8 mouse cellular contexts compared by ENCODE assay signal in the genomic region with DNA sequence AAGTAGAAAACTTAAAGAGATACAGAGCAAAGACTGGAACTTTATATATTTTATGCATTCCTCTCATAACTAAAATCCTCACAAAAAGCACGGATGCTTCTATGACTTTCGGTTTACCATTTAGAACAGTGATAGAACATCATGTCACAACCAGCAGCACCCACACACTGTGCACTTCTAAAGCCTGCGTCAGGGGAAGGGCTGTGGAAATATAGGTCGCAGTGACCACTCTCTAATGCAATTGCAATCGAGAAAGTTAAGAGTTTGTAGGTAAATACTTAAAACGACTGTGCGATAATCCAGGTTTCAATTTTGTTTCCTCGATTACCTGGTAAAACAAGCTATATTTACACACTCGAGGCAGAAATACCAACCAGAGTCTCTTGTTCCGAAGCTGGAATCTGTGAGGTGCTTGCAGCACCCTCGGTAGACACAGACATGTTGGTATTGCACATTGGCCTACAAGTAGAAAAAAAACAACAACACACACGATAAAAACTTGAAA. TPM values are rescaled to one million over a fixed set of nuclear protein-coding genes. Genes with fewer than 3 reads are reported as not detected.
DNase-seq lines count a peak whose midpoint lies in the region; ATAC-seq and TF ChIP-seq lines count a peak whose summit lies in the region.

No protein-coding gene starts in this region.

- TF ChIP-seq CTCF in lung, embryonic 14.5 days (IDR thresholded peaks at IDR 0.05; ENCODE audit: low read depth), result no peak

- H3K36me3 ChIP-seq in lung, embryonic 14.5 days (ENCODE audit: insufficient read depth), result peaks cover 39% of the 10 kb centered on the region
- peaks cover 25% of the 10 kb centered on the region for H3K36me3 ChIP-seq in embryonic facial prominence, embryonic 15.5 days
- H3K36me3 ChIP-seq in limb, embryonic 10.5 days, result peaks cover 50% of the 10 kb centered on the region
- peaks cover 19% of the 10 kb centered on the region for H3K36me3 ChIP-seq in neural tube, embryonic 15.5 days

- H3K27ac ChIP-seq in lung, embryonic 14.5 days (ENCODE audit: low read depth), result peak overlapping the region; percentile 96; the same call in 1 of the 2 replicates
- H3K27ac ChIP-seq in embryonic facial prominence, embryonic 15.5 days (replicated peaks), result peak overlapping the region; percentile 97
- H3K27ac ChIP-seq in limb, embryonic 10.5 days, result peak overlapping the region; percentile 100; the same call in 1 of the 2 replicates
- peak overlapping the region; percentile 93; the same call in 1 of the 2 replicates for H3K27ac ChIP-seq in neural tube, embryonic 15.5 days (replicated peaks)

- H3K9ac ChIP-seq in lung, embryonic 14.5 days, result peak overlapping the region; percentile 99
- peak overlapping the region; percentile 99 for H3K9ac ChIP-seq in embryonic facial prominence, embryonic 15.5 days
- H3K9ac ChIP-seq in neural tube, embryonic 15.5 days (replicated peaks), result peak overlapping the region; percentile 82

- peak overlapping the region; percentile 80 for H3K4me3 ChIP-seq in lung, embryonic 14.5 days (ENCODE audit: low read depth, low read length)
- peak overlapping the region; percentile 99 for H3K4me3 ChIP-seq in embryonic facial prominence, embryonic 15.5 days (replicated peaks)
- peak overlapping the region; percentile 89 for H3K4me3 ChIP-seq in limb, embryonic 10.5 days
- peak overlapping the region; percentile 53 for H3K4me3 ChIP-seq in neural tube, embryonic 15.5 days (replicated peaks)

- H3K4me2 ChIP-seq in lung, embryonic 14.5 days, result peak overlapping the region; percentile 83
- H3K4me2 ChIP-seq in embryonic facial prominence, embryonic 15.5 days (replicated peaks), result peak overlapping the region; percentile 59
- H3K4me2 ChIP-seq in neural tube, embryonic 15.5 days, result peak overlapping the region; percentile 69

- no peak for ATAC-seq in lung, embryonic 14.5 days (ENCODE audit: insufficient read depth)
- ATAC-seq in embryonic facial prominence, embryonic 15.5 days (ENCODE audit: insufficient number of reproducible peaks, low FRiP score, low TSS enrichment, low read depth), result no peak
- ATAC-seq in neural tube, embryonic 15.5 days (ENCODE audit: low FRiP score), result no peak

- H3K4me1 ChIP-seq in lung, embryonic 14.5 days (ENCODE audit: insufficient read depth), result no peaks in the 10 kb centered on the region
- H3K4me1 ChIP-seq in embryonic facial prominence, embryonic 15.5 days, result peaks cover 15% of the 10 kb centered on the region
- peaks cover 14% of the 10 kb centered on the region for H3K4me1 ChIP-seq in limb, embryonic 10.5 days
- H3K4me1 ChIP-seq in neural tube, embryonic 15.5 days, result peaks cover 29% of the 10 kb centered on the region

- H3K9me3 ChIP-seq in lung, embryonic 14.5 days (ENCODE audit: low read depth, low read length), result no peaks in the 10 kb centered on the region
- H3K9me3 ChIP-seq in embryonic facial prominence, embryonic 15.5 days (replicated peaks), result no peaks in the 10 kb centered on the region
- no peaks in the 10 kb centered on the region for H3K9me3 ChIP-seq in limb, embryonic 10.5 days (replicated peaks)
- H3K9me3 ChIP-seq in neural tube, embryonic 15.5 days (replicated peaks), result no peaks in the 10 kb centered on the region

- no peaks in the 10 kb centered on the region for H3K27me3 ChIP-seq in lung, embryonic 14.5 days (ENCODE audit: insufficient read depth, low read length)
- no peaks in the 10 kb centered on the region for H3K27me3 ChIP-seq in embryonic facial prominence, embryonic 15.5 days
- H3K27me3 ChIP-seq in limb, embryonic 10.5 days (ENCODE audit: low read depth, poor library complexity, severe bottlenecking), result no peaks in the 10 kb centered on the region
- H3K27me3 ChIP-seq in neural tube, embryonic 15.5 days (replicated peaks), result no peaks in the 10 kb centered on the region

- no peak for DNase-seq in lung, embryonic 14.5 days
- DNase-seq in lung, postnatal 10 days, result no peak
- no peak for DNase-seq in limb, embryonic 10.5 days (ENCODE audit: low spot score)
- DNase-seq in left cerebral cortex, adult 8-10 months (ENCODE audit: low spot score in 2 of 2), result no peak
- DNase-seq in urinary bladder, postnatal 14 days (ENCODE audit: low spot score), result no peak
- no peak for DNase-seq in thymus, postnatal 14 days

- 35% methylated on average over 12 of the region's 12 CpGs for WGBS in lung, embryonic 14.5 days
- 33% methylated on average over 12 of the region's 12 CpGs for WGBS in embryonic facial prominence, embryonic 15.5 days
- whole genome bisulfite sequencing in limb, embryonic 10.5 days, result 59% methylated on average over 12 of the region's 12 CpGs
- WGBS in neural tube, embryonic 15.5 days, result 55% methylated on average over 12 of the region's 12 CpGs

RNA-seq across cellular contexts. Expression of gene Mdm2, which starts 1.2 kb away (rescaled TPM):
- polyA plus RNA-seq in lung, embryonic 14.5 days (2014; fragmentation: Nextera tagmentation; extraction: Ambion mirVana), result 49.1 and 50.5 TPM in 2 replicates
- 43.9 and 57.8 TPM in 2 replicates for polyA plus RNA-seq in embryonic facial prominence, embryonic 15.5 days (2015; fragmentation: Nextera tagmentation; extraction: Ambion mirVana)
- 56.3 and 62.4 TPM in 2 replicates for polyA plus RNA-seq in limb, embryonic 10.5 days (2016; fragmentation: Nextera tagmentation; extraction: Ambion mirVana)
- 46.0 and 51.3 TPM in 2 replicates for polyA plus RNA-seq in neural tube, embryonic 15.5 days (2015; fragmentation: Nextera tagmentation; extraction: Ambion mirVana)
- 10 to 100 TPM; 44.9 to 54.3 (median 51.9) TPM for total RNA-seq in left cerebral cortex, adult 8-10 months (2022)

RNA-seq across cellular contexts. Expression of gene Slc35e3, which starts 36.8 kb away (rescaled TPM):
- polyA plus RNA-seq in lung, embryonic 14.5 days (2014; fragmentation: Nextera tagmentation; extraction: Ambion mirVana), result 16.4 and 16.7 TPM in 2 replicates
- 20.9 and 22.7 TPM in 2 replicates for polyA plus RNA-seq in embryonic facial prominence, embryonic 15.5 days (2015; fragmentation: Nextera tagmentation; extraction: Ambion mirVana)
- polyA plus RNA-seq in limb, embryonic 10.5 days (2016; fragmentation: Nextera tagmentation; extraction: Ambion mirVana), result 16.4 and 22.1 TPM in 2 replicates
- polyA plus RNA-seq in neural tube, embryonic 15.5 days (2015; fragmentation: Nextera tagmentation; extraction: Ambion mirVana), result 26.4 and 26.9 TPM in 2 replicates
- total RNA-seq in left cerebral cortex, adult 8-10 months (2022), result 10 to 100 TPM; 29.2 to 31.7 (median 30.3) TPM
